Mouse (Mus musculus) B cell, adult 2 months (primary cell): ENCODE measurements around the gene 9030025P20Rik.
"Not testable (repeated sequence)": the region's sequence is repeated elsewhere in the genome, so short reads cannot be mapped to it uniquely, and the experiment has no call there.

ENCODE experiments used
- DNase-seq, 2 experiments: peaks; one replicate each; pipeline ENCODE4 v3.0.0; 2022

The 9030025P20Rik gene

GRCm38 (mm10) chr17:14992522-14993138 is 14.4 kb downstream of the 9030025P20Rik start:
- DNase-seq = not testable (repeated sequence)

GRCm38 (mm10) chr17:14993139-14993832 is 15.0 kb downstream of the 9030025P20Rik start:
- DNase-seq = not testable (repeated sequence)

- not testable (repeated sequence) for DNase-seq
These were observed 15.9 kb downstream of the 9030025P20Rik start for GRCm38 (mm10) chr17:14994140-14994539.

DNA sequence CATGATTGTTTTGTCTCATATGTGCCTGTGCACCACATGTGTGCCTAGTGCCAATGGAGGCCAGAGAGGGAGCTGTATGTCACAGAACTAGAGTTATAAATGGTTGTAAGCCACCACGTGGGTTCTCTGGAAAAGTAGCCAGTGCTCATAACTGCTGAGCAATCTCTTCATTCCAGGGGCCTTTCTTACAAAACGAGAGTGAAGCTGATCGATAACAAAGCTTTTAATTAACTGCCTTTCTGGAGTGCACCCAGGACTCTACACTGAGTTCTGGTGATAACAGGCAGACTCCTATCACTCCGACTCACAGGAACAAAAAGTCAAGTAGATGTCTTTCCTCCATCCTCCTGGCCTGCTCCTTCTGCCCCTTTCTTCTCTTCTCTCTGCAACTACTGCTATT is 21.8 kb downstream of the 9030025P20Rik start:
- DNase-seq = not testable (repeated sequence)

DNA sequence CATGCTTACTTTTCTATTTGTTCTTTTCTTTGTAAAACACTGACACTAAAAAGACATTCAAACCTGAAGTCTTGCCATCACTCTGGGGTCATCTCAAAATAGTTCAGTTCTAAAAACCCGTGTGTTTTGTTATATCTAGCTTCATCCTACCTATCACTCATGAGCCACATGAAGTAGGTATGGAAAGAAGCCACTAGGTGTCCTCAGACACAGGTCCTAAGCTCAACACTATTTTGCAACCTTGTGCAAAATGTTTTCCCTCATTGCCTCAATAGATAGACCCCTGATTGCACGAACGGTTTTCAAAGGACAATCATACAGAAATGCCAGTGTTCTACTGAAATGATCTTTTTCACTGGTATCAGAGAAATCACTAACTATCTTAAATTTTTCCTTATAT is 30.8 kb downstream of the 9030025P20Rik start:
- not testable (repeated sequence) for DNase-seq

DNA sequence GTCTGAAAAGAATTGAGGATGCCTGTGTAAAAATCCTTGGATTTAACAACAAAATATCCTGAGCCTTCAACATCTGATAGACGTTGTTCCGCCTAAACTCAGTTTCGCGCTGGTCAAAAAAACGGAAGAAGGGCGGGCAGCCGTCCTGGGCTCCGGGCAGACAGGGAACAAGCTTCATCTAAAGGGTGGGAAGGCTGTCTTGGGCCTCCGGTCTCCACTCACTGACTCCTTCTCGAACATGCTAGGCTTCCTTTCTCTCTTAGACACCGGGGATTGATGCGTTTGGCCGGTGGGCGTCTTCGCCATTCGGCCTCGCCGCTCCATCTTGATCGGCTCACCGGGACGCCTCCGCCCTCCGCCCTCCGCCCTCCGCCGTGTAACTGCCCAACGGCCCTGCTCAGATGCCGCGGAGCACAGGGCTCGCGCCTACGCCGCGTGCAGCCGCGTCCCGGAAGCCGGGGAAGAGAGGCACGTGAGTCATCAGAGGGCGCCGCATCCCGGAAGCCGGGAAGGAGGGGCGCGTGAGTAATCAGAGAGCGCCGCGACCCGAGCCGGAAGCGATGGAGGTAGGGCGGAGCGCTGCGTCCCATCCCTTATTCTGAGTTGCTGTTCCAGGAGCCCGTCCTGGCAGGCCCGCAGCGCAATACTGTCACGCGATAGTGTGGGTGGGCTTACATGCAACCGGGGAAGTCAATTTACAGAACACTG is 31.6 kb downstream of the 9030025P20Rik start, which contains the start of gene Gm3435:
TSS of gene Gm3435 (plus strand) at position 471 of the 708 bp plus-strand sequence.
- DNase-seq = not testable (repeated sequence)

DNA sequence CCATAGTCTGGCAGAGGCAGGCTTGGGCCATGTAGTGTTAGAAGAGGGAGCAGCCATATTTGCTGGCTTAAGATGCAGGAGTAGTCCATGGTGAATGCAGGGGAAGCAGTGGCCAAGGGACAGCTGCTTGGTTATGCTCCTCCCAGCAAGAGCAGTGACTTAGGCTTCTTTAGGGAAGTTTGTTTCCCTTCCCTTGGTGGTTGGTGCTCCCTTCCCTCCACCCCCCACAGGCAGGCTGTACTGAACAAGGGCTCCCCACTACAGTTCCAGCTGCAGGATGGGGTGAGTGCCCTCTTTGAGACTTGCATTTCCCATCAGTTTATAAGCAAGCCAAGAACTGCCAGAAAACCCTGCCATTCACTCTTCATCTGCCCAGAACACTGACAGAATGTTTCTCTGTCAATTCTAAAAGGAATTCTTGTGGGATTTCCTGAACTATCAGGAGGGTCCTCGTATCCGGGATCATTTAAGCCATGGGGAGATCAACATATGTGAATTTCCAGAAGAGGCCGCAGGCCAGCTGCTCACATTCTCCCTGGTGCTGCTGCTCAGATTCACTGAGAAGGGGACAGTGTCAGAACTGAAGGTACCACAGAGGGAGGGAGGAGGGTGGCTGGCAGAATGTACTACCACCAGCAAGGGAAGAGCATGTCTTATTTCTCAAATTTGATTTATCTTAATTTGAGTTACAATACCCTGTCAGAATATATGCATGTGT is 43.4 kb downstream of the 9030025P20Rik start:
- DNase-seq = not testable (repeated sequence)

DNA sequence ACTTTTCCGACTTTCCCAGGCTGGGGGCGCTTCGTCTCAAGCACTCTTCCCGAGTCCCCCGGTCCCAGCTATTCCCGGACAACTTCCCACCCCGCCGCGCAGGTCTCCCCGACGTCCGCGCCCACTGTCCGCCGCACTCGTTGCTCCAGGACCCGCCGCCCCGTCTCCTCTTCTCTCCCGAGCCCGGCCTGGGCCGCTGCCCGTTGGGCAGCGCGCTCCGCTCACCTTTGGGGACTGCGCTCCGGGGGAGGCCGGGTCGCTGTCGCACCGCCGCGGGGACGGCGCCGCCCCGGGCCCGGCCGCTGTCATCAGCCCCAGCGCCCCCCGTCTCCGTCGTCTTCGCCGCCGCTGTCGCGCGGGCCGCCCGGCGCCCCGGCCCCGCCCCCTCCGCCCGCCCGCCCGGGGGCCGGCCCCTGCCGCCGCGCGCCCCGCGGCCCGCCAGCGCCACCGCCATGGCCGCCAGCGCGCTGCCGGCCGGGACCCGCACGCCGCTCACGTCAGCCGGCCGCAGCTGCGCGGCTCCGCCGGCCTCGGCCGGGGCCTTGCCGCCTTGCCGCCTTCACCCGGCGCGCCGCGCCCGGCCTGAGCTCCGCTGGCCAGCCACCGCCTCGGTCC is 45.7 kb downstream of the 9030025P20Rik start:
- not testable (repeated sequence) for DNase-seq

DNA sequence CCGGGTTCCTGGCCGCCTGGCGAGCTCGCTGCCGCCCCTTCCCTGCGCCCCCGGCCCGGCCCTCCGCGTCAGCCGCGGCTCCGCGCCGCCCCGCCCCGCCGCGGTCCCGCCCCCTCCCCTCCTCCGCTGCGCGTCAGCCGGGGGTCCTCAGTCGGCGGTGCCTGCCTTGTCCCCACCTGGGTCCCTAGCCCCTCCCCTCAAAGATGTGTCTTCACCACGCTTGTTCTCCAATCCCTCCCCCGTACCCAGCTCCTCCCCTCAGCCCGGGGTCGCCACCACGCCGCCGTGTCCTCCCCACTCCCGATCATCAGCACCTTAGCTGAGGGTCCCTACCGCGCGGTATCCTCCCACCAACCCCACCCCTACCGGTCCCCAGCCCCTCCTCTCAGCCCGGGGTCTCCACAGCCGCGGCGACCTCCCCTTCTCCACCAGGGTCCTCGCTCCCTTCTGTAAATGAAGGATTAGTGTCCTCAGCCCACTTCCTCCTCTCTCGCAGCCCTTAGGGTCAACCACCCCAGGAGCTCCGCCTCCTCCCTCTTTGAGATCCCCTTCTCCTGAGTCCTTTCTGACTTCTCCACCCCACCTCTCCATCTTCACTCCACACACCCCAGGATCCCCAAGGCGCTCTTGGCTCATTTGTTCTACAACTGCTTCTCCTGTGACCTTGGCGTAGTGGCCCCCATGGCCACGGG is 46.4 kb downstream of the 9030025P20Rik start:
- DNase-seq = not testable (repeated sequence)

DNA sequence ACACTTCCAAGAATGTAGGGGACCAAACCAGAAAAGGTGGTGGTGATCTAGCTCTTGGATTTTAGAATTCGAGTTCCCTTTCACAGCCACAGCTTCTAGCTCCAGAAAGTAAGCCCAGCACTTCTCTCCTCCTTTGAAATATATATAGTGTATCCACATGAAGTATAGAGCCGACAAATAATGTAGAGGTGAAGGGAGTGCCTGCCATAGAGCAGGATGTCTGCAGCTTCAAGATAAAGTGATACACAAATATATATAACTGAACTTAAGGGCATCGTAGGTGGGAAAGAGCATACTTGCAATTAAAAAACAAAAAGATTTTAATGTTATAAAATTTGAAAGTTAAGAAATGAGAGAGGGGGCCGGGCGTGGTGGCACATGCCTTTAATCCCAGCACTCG is 47.2 kb downstream of the 9030025P20Rik start:
- not testable (repeated sequence) for DNase-seq

GRCm38 (mm10) chr17:15031414-15031813 is 53.1 kb downstream of the 9030025P20Rik start:
- DNase-seq = not testable (repeated sequence)

DNA sequence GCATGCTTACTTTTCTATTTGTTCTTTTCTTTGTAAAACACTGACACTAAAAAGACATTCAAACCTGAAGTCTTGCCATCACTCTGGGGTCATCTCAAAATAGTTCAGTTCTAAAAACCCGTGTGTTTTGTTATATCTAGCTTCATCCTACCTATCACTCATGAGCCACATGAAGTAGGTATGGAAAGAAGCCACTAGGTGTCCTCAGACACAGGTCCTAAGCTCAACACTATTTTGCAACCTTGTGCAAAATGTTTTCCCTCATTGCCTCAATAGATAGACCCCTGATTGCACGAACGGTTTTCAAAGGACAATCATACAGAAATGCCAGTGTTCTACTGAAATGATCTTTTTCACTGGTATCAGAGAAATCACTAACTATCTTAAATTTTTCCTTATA is 62.2 kb downstream of the 9030025P20Rik start:
- DNase-seq = not testable (repeated sequence)
